Mouse (Mus musculus) intestine, embryonic 15.5 days (tissue): ENCODE measurements around the gene Prune2. TPM values are rescaled to one million over a fixed set of nuclear protein-coding genes. Genes with fewer than 3 reads are reported as not detected.
A peak's percentile ranks its signal among the peaks of the same experiment; 100 is the strongest.
"Not testable (repeated sequence)": the region's sequence is repeated elsewhere in the genome, so short reads cannot be mapped to it uniquely, and the experiment has no call there.

Experiments
- ATAC-seq: fragments of 200-750 bp; cut with Nextera tagmentation; 2 replicates; pipeline ENCODE4 v1.8.0; 2017; ENCODE audit warnings: moderate TSS enrichment, moderate library complexity
- H3K27ac ChIP-seq: fragments of 300-500 bp; sonication (generic); 2 replicates; pipeline ENCODE4 v1.5.1; 2015; ENCODE audit warnings: mild to moderate bottlenecking, inconsistent platforms
- H3K27me3 ChIP-seq: fragments of 300-500 bp; sonication (generic); replicated peaks from 2 replicates; pipeline ENCODE4 v1.6.1; 2015; ENCODE audit warnings: inconsistent platforms
- H3K36me3 ChIP-seq: fragments of 300-500 bp; sonication (generic); 2 replicates; pipeline ENCODE4 v1.6.1; 2015; ENCODE audit warnings: inconsistent platforms
- H3K4me1 ChIP-seq: fragments of 300-500 bp; sonication (generic); replicated peaks from 2 replicates; pipeline ENCODE4 v1.6.1; 2015; ENCODE audit warnings: inconsistent platforms
- H3K4me2 ChIP-seq: fragments of 300-500 bp; sonication (generic); replicated peaks from 2 replicates; pipeline ENCODE4 v1.6.1; 2015; ENCODE audit warnings: mild to moderate bottlenecking, inconsistent platforms
- H3K4me3 ChIP-seq: fragments of 300-500 bp; sonication (generic); replicated peaks from 2 replicates; pipeline ENCODE4 v1.5.1; 2015; ENCODE audit warnings: inconsistent platforms
- H3K9ac ChIP-seq: fragments of 300-500 bp; sonication (generic); 2 replicates; pipeline ENCODE4 v1.6.1; 2015; ENCODE audit warnings: inconsistent platforms
- H3K9me3 ChIP-seq: fragments of 300-500 bp; sonication (generic); 2 replicates; pipeline ENCODE4 v1.6.1; 2016; ENCODE audit warnings: inconsistent platforms
- WGBS: fragments of 180-500 bp; shearing (Covaris S2); methylation state at CpG from one replicate; pipeline ENCODE4 v1.1.7; 2015; 5-methylcytosine and 5-hydroxymethylcytosine counted together
- polyA plus RNA-seq: library from polyadenylated mRNA; unstranded; fragments of >200 nt; fragmentation: Nextera tagmentation; extraction: Ambion mirVana; gene quantifications from 2 replicates; pipeline ENCODE4 v1.2.1, GENCODE M21; 2015

The Prune2 gene
- polyA plus RNA-seq, 1 experiment from 2014 or later: 2.3 TPM

GRCm38 (mm10) chr19:17168186-17168585 lies 212.3 kb downstream of the Prune2 start:
- no peaks in the 10 kb centered on the region for H3K27me3 ChIP-seq
- H3K9ac ChIP-seq: no peak overlapping the region
- no peak overlapping the region for H3K4me3 ChIP-seq
- H3K4me2 ChIP-seq: no peak overlapping the region
- H3K9me3 ChIP-seq: no peaks in the 10 kb centered on the region
- H3K4me1 ChIP-seq: peaks cover 3% of the 10 kb centered on the region; the same call in 1 of the 2 replicates
- no peak overlapping the region for H3K27ac ChIP-seq
- no peaks in the 10 kb centered on the region for H3K36me3 ChIP-seq
- no peak for ATAC-seq
- 79% methylated on average over 9 of the region's 9 CpGs for WGBS

GRCm38 (mm10) chr19:17169746-17170145 lies 213.8 kb downstream of the Prune2 start:
- no peaks in the 10 kb centered on the region for H3K9me3 ChIP-seq
- peak; percentile 59 for ATAC-seq
- H3K27me3 ChIP-seq: no peaks in the 10 kb centered on the region
- WGBS: 62% methylated on average over 10 of the region's 10 CpGs
- H3K9ac ChIP-seq: no peak overlapping the region
- no peaks in the 10 kb centered on the region for H3K4me1 ChIP-seq
- no peaks in the 10 kb centered on the region for H3K36me3 ChIP-seq
- no peak overlapping the region for H3K4me3 ChIP-seq
- no peak overlapping the region for H3K4me2 ChIP-seq
- H3K27ac ChIP-seq: no peak overlapping the region

- not testable (repeated sequence) for H3K4me3 ChIP-seq, H3K27ac ChIP-seq, ATAC-seq, H3K4me2 ChIP-seq, H3K9me3 ChIP-seq, H3K9ac ChIP-seq, H3K27me3 ChIP-seq, H3K36me3 ChIP-seq, H3K4me1 ChIP-seq
- 89% methylated on average over 2 of the region's 2 CpGs for WGBS
Observed at GRCm38 (mm10) chr19:17174501-17174900, 218.6 kb downstream of the Prune2 start.

- WGBS: 36% methylated on average over 4 of the region's 4 CpGs
- Histone ChIP-seq H3K9ac (no peak overlapping the region), H3K4me3 (no peak overlapping the region), H3K4me2 (no peak overlapping the region), H3K9me3 (no peaks in the 10 kb centered on the region), H3K27me3 (no peaks in the 10 kb centered on the region), H3K4me1 (no peaks in the 10 kb centered on the region), H3K27ac (no peak overlapping the region), H3K36me3 (no peaks in the 10 kb centered on the region)
- no peak for ATAC-seq
Observed at GRCm38 (mm10) chr19:17180506-17180905, 224.6 kb downstream of the Prune2 start.

GRCm38 (mm10) chr19:17194730-17195129 lies 238.8 kb downstream of the Prune2 start:
- 80% methylated on average over 5 of the region's 5 CpGs for WGBS
- no peak overlapping the region for H3K4me3 ChIP-seq
- no peak overlapping the region for H3K9ac ChIP-seq
- no peaks in the 10 kb centered on the region for H3K27me3 ChIP-seq
- H3K4me1 ChIP-seq: no peaks in the 10 kb centered on the region
- no peak overlapping the region for H3K27ac ChIP-seq
- H3K9me3 ChIP-seq: no peaks in the 10 kb centered on the region
- H3K4me2 ChIP-seq: no peak overlapping the region
- no peaks in the 10 kb centered on the region for H3K36me3 ChIP-seq
- no peak for ATAC-seq

- H3K4me3 ChIP-seq: no peak overlapping the region
- 50% methylated on average over 8 of the region's 8 CpGs for WGBS
- no peak for ATAC-seq
Observed at GRCm38 (mm10) chr19:17199059-17199458, 243.1 kb downstream of the Prune2 start.

GRCm38 (mm10) chr19:17207141-17207540 lies 251.2 kb downstream of the Prune2 start:
- H3K4me3 ChIP-seq: no peak overlapping the region
- ATAC-seq: no peak
- H3K27ac ChIP-seq: no peak overlapping the region
- no peaks in the 10 kb centered on the region for H3K4me1 ChIP-seq
- 83% methylated on average over 7 of the region's 7 CpGs for WGBS
- H3K27me3 ChIP-seq: no peaks in the 10 kb centered on the region
- no peaks in the 10 kb centered on the region for H3K9me3 ChIP-seq
- H3K9ac ChIP-seq: no peak overlapping the region
- H3K36me3 ChIP-seq: no peaks in the 10 kb centered on the region
- H3K4me2 ChIP-seq: no peak overlapping the region

More at GRCm38 (mm10) chr19:17199059-17199458, 243.1 kb downstream of the Prune2 start:
- Histone ChIP-seq H3K4me2 (no peak overlapping the region), H3K36me3 (no peaks in the 10 kb centered on the region), H3K4me1 (no peaks in the 10 kb centered on the region), H3K27me3 (no peaks in the 10 kb centered on the region), H3K9ac (no peak overlapping the region), H3K27ac (no peak overlapping the region), H3K9me3 (no peaks in the 10 kb centered on the region)

GRCm38 (mm10) chr19:17210541-17210940 lies 254.6 kb downstream of the Prune2 start:
- Histone ChIP-seq H3K4me2 (no peak overlapping the region), H3K27ac (no peak overlapping the region), H3K36me3 (no peaks in the 10 kb centered on the region), H3K4me1 (no peaks in the 10 kb centered on the region), H3K27me3 (no peaks in the 10 kb centered on the region), H3K4me3 (no peak overlapping the region), H3K9me3 (no peaks in the 10 kb centered on the region), H3K9ac (no peak overlapping the region)
- WGBS: 86% methylated on average over 3 of the region's 3 CpGs
- no peak for ATAC-seq

- Histone ChIP-seq H3K4me3 (no peak overlapping the region), H3K27me3 (no peaks in the 10 kb centered on the region), H3K27ac (no peak overlapping the region), H3K9me3 (no peaks in the 10 kb centered on the region), H3K9ac (no peak overlapping the region), H3K4me2 (no peak overlapping the region), H3K4me1 (no peaks in the 10 kb centered on the region), H3K36me3 (no peaks in the 10 kb centered on the region)
- ATAC-seq: no peak
- WGBS: 69% methylated on average over 13 of the region's 13 CpGs
Observed at GRCm38 (mm10) chr19:17214896-17215520, 259.1 kb downstream of the Prune2 start.

- Histone ChIP-seq H3K9ac (no peak overlapping the region), H3K27ac (no peak overlapping the region), H3K4me3 (no peak overlapping the region), H3K36me3 (no peaks in the 10 kb centered on the region), H3K9me3 (no peaks in the 10 kb centered on the region), H3K4me1 (no peaks in the 10 kb centered on the region), H3K27me3 (no peaks in the 10 kb centered on the region), H3K4me2 (no peak overlapping the region)
- WGBS: 75% methylated on average over 3 of the region's 3 CpGs
- ATAC-seq: no peak
Observed at GRCm38 (mm10) chr19:17218195-17218594, 262.3 kb downstream of the Prune2 start.

GRCm38 (mm10) chr19:17223801-17224200 lies 267.9 kb downstream of the Prune2 start:
- no peak for ATAC-seq
- no peaks in the 10 kb centered on the region for H3K4me1 ChIP-seq
- no peaks in the 10 kb centered on the region for H3K27me3 ChIP-seq
- no peak overlapping the region for H3K9ac ChIP-seq
- H3K4me2 ChIP-seq: no peak overlapping the region
- H3K27ac ChIP-seq: no peak overlapping the region
- no peaks in the 10 kb centered on the region for H3K36me3 ChIP-seq
- no peaks in the 10 kb centered on the region for H3K9me3 ChIP-seq
- H3K4me3 ChIP-seq: no peak overlapping the region
- 84% methylated on average over 4 of the region's 4 CpGs for WGBS

GRCm38 (mm10) chr19:17225570-17226083 lies 269.7 kb downstream of the Prune2 start:
- Histone ChIP-seq H3K4me3 (no peak overlapping the region), H3K27me3 (no peaks in the 10 kb centered on the region), H3K9me3 (no peaks in the 10 kb centered on the region), H3K27ac (no peak overlapping the region), H3K4me1 (no peaks in the 10 kb centered on the region), H3K9ac (no peak overlapping the region), H3K4me2 (no peak overlapping the region), H3K36me3 (no peaks in the 10 kb centered on the region)
- ATAC-seq: no peak
- WGBS: 57% methylated on average over 5 of the region's 5 CpGs

GRCm38 (mm10) chr19:17226096-17226495 lies 270.2 kb downstream of the Prune2 start:
- no peaks in the 10 kb centered on the region for H3K27me3 ChIP-seq
- no peak for ATAC-seq

More at GRCm38 (mm10) chr19:17226096-17226495, 270.2 kb downstream of the Prune2 start:
- H3K36me3 ChIP-seq: no peaks in the 10 kb centered on the region
- no peak overlapping the region for H3K9ac ChIP-seq
- H3K4me2 ChIP-seq: no peak overlapping the region
- H3K4me1 ChIP-seq: no peaks in the 10 kb centered on the region
- H3K9me3 ChIP-seq: no peaks in the 10 kb centered on the region
- WGBS: 88% methylated on average over 8 of the region's 8 CpGs
- no peak overlapping the region for H3K27ac ChIP-seq
- no peak overlapping the region for H3K4me3 ChIP-seq
